Mouse (Mus musculus) olfactory bulb, adult 2 months (tissue): ENCODE data around the gene Prkar2b.

ENCODE experiments used
- CTCF ChIP-seq: fragments of 200-500 bp; IDR thresholded peaks from 2 replicates; pipeline ENCODE4 v1.5.1; 2012; ENCODE audit warnings: low read depth, mild to moderate bottlenecking, low read length, moderate library complexity; ENCODE audit not compliant: insufficient read depth
- POLR2A ChIP-seq: fragments of 200-500 bp; IDR thresholded peaks from 2 replicates; pipeline ENCODE4 v1.6.1; 2012; ENCODE audit warnings: mild to moderate bottlenecking, low read depth, low read length, moderate library complexity; ENCODE audit not compliant: insufficient read depth

DNA sequence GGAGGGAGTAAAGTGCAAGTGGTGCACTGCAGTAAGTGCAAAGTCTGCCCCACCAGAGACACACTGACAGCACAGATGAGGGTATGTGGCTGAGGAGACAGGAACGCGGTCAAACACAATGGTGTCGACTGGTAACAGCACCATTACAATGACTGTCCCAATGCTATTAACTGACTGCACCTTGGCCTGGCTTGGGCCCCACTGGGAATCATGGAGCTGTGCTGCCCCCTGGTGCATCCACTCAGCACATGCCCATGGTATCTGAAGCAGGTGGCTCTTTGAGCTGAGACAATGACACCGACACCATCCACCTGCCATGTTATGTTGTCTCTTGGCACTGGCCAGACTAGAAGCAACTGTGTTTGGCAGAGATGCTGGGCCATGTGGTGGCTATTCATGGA is 134.4 kb downstream of the Prkar2b start:
- TF ChIP-seq CTCF (peak; percentile 52; the same call in 1 of the 2 replicates), POLR2A (no peak)
